Mouse (Mus musculus): ENCODE data around the gene Plekhg6. TPM values are rescaled to one million over a fixed set of nuclear protein-coding genes. Genes with fewer than 3 reads are reported as not detected.

The Plekhg6 gene
- total RNA-seq (2021) = not detected

GRCm38 (mm10) chr6:125380372-125381360 is at the start of gene Plekhg6:
TSS of gene Plekhg6 (minus strand) at chr6:125380793.
- DNase-seq = no peak
- intact Hi-C loops (cut with DNase I) = no loop called here

DNA sequence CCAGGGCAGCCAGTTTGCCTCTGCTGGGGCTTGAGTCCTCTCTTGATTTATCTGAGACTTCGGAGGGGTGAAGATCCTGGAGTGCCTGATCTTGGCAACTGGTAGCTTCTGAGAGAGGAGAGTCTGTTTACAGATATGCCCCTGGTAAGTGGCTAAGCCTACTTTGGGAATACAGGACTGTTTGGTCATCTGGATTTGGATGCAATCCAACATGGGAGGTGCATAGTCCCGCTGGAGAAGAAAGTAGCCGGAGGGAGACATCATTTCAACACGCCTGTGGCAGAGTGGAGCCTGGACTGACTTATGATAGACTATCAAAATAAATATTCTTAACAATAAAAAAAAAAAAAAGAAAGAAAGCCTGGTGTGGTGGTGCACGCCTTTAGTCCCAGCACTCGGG is 49.1 kb upstream of the Plekhg6 start:
- intact Hi-C loops (cut with DNase I) = loop anchor here (10.0 kb wide), 1 partner anchor 735 kb away; the partner anchor contains the start of gene Ntf3

DNA sequence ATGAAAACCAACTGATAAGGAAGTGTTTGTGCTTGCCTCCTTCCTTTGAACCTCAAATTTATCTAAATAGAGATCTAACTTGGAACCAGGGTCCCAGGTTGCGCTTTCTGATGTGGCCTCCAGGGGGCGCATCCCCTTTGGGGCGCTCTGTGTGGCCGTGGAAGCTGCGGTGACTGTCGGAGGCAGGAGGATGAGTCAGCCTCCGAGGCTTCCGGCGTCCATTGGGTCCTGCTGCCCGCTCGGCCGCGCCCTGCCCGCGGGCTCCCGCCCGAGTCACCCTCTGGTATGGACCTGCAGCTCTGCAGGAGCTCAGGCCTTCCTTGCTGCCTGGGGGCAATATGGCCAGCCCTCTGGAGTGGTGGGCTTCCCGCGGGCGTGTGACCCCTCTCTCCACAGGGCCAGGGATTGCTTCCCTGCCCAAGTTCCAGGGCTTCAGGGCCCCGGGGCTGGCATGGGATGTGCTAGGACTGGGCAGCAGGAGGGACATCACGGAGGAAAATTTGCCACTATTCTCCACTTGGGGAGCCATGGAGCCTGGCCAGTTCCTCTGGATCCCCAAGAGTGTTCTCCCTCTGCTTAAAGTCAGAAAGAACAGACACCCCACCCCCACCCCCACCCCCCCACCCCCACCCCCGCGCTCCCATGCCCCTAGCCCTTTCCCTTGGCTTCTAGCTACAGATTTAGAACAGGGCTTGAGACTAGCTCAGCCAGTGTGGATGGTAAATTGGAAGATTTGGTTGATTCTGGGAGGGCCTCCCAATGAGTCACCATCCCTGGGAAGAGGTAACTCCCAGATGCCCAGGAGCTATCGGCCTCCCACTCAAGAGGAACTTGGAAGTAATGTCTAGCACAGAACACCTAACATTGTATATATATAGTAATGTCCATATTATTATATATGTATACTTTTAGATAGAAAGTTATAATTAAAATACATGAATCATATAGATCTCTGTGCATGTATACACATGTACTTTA is 46.1 kb upstream of the Plekhg6 start:
- DNase-seq = peak; percentile 82 to 87
- intact Hi-C loops (cut with DNase I) = loop anchor here (1.0 to 10.0 kb wide), 4 partner anchors 68 to 738 kb away; partner anchors contain the start of genes Cd9 and Ntf3

More for the DNA sequence above, 49.1 kb upstream of the Plekhg6 start:
- DNase-seq = no peak

DNA sequence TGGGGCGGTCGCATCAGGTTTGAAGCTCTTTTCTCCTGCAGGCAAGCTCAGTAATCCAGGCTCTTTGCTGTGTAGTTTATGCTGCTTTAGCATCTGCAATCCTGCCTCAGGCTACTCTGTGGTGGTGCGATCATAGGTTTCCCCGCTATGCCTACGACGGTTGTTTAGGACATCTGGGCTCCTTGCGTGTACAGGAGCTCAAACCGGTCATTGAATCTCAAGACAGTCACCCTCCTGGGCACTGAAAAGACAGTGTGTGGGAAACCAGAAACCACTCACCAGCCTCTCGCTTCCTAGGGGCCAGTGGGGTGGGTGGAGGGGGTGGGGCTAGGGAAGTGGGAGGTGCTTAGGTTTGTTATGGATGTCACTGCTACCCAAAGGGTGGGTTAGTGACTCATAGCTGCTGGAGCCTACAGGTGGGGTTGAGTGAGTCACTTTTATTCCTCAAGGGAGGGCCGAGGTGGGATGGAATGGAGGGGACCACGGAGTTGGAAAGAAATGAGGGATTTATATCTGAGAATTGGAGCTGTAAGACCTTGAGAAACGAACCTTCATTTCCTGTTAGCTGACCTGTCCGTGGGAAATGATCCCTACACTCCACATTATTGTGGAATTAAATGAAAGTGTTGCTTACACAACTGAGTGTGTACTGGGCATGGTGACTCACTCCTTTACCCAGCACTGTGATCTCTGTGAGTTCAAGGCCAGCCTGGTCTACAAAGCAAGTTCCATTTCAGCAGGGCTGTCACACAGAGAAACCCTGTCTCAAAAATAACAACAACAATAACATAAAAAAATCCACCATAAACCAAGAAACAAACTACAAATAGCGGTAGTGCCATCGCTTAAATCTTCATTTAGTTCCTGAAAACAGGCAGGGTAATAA is 44.9 kb upstream of the Plekhg6 start:
- intact Hi-C loops (cut with DNase I) = loop anchor here (1.0 to 10.0 kb wide), 4 partner anchors 69 to 739 kb away; partner anchors contain the start of genes Cd9 and Ntf3
- DNase-seq = no peak

DNA sequence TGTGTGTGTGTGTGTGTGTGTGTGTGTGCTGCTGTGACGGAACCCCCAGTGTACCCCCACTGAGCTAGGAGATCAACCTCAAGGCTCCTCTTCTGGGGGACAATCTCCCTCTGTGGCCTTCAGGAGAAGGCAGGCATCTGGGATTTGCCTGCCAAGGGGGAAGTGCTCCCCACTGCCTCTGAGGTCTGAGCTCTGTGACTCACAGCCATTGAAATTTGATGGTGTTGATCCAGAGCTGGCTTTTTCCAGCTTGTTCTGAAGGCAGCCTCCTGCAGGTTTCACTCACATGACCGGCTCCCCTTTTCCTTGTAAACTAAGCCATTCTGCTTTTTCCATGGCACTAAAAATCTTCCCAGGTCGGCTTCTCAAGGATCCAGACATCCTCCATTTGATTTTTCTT is 43.6 kb upstream of the Plekhg6 start:
- intact Hi-C loops (cut with DNase I) = loop anchor here (10.0 kb wide), 1 partner anchor 741 kb away; the partner anchor contains the start of gene Ntf3
- peak; percentile 32 to 35 for DNase-seq

DNA sequence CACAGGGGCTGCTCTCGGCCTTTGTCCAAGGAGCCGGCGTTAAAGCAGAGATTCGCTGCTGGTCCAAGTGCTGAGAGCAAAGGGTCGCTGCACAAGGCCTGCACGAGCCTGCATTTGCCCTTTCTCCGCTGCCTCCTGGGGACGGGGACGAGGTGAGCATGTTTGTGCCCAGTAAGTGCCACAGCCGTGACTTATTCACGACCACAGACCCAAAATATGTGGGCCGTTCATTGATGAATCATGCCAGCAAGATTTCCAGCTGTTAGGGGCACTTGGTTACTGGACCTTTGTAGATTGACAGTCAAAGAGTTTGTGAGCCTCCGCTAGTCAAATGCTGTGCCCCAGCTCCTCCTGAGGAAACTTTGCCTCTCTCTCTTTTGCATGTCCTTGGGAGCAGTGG is 42.9 kb upstream of the Plekhg6 start:
- intact Hi-C loops (cut with DNase I) = loop anchor here (10.0 kb wide), 1 partner anchor 741 kb away; the partner anchor contains the start of gene Ntf3
- DNase-seq = no peak

DNA sequence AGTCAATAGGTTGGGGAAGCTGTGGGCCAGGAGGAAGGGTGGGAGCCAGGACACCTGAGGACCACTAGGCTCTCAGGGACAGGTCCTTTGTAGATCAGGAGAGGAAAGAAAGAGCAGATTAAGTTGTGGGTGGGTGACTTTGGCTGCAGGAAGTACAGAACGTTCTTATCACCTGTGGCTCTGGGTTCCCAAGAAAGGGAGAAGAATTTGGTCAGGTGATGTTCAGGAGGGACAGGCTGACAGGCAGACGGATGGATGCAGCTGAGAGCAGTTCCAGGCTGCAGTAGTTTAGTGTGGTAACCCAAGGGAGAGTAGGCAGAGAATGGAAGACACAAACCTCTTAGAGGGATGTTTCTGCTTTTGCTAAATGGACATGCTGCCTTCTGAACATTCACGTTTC is 42.5 kb upstream of the Plekhg6 start:
- intact Hi-C loops (cut with DNase I) = loop anchor here (10.0 kb wide), 1 partner anchor 742 kb away; the partner anchor contains the start of gene Ntf3
- DNase-seq = no peak

- DNase-seq = peak; percentile 46 to 55
- intact Hi-C loops (cut with DNase I) = loop anchor here (10.0 kb wide), 1 partner anchor 743 kb away; the partner anchor contains the start of gene Ntf3
Observed at GRCm38 (mm10) chr6:125422051-125422822, 41.6 kb upstream of the Plekhg6 start.

DNA sequence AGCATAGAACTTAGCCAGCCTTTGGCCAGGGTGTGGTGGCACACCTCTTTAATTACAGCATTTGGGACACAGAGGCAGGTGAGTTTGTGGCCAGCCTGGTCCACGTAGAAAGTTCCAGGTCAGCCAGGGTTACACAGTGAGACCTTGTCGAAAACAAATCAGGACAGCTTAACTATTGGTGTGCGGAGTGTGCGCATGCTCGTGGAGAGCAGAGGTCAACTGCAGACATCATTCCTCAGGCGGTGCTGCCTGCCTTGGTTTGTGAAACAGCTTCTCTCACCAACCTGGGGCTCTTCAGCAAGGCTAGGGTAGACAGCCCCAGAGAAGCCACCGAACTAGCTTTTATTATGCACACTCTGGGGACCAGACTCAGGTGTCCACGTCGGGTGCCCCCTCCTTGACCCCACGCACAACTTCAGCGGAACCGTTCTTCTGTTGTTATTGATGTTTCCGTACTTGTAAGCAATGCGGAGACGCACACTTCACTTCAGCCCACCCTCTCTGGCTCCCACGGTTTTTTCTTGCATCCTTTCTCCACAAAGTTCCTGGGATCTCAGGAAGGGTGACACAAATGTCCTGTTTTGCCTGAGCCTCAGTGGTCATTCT is 40.0 kb upstream of the Plekhg6 start:
- no peak for DNase-seq

GRCm38 (mm10) chr6:125418744-125419143 is 38.2 kb upstream of the Plekhg6 start:
- peak; percentile 85 to 93 for DNase-seq

More for the DNA sequence above, 40.0 kb upstream of the Plekhg6 start:
- intact Hi-C loops (cut with DNase I) = loop anchor here (10.0 kb wide), 1 partner anchor 744 kb away; the partner anchor contains the start of gene Ntf3

DNA sequence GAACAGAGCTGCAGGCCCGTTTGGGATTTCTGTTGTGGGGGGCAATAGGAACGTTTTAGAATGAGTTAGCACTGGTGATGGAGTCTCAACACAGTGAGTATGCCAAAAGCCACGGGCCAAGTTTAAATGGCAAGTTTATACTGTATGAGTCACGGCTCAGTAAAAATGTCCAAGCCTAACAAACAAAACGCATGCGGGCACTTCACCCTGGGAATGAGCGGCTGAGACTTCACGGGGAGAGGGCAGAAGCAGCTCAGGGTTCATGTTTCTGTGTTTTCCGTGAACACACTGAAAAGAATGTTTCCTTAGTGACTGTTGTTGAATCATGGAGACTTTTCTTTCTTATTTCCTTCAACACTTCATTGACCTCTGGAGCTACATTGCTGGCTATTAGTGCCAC is 32.7 kb upstream of the Plekhg6 start:
- DNase-seq = no peak
- intact Hi-C loops (cut with DNase I) = no loop called here

More at GRCm38 (mm10) chr6:125418744-125419143, 38.2 kb upstream of the Plekhg6 start:
- intact Hi-C loops (cut with DNase I) = loop anchor here (2.0 kb wide), 2 partner anchors 182 to 242 kb away; no protein-coding TSS in a partner anchor

DNA sequence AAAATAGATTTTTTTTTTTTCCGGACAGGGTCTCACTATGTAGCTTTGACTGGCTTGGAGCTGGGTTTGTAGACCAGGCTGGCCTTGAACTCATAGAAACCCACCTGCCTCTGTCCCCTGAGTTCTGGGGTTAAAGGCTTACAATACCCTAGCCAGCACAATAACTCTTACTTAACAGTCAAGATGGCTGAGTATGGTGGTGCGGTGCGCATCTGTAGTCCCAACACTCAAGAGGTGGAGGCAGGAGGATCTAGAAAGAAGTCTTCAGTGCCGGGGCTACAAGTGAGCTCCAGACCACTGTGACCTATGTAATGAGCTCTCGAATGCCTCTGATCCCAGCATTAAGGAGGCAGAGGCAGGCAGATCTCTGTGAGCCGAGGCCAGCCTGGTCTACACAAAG is 31.1 kb upstream of the Plekhg6 start:
- intact Hi-C loops (cut with DNase I) = no loop called here
- DNase-seq = no peak

DNA sequence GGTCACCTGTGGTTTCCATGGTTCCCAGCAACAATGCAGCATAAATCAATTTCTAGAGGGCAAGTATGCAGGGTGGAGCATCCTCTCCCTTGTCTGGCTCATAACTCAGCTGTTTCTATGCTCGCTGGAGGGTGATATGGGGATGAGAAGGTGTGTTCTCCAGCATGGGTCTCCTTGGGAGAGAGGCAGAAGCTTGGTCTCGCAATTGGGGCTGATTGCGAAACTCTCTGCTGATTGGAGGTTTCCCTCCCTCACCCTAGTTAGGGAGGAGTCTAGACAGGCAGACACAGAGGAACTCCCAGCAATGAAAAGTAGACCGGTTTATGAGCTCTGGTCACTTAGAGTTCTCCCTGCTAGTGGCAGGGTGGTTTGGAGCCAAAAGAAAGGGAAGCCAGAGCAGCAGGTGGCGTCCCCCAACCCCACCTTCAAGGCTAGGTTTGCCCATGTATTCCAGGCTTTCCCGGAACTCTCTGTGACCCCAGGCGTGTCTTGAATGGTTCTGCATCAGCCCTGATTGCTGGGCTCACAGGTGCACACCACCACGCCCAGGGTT is 30.5 kb upstream of the Plekhg6 start:
- intact Hi-C loops (cut with DNase I) = no loop called here
- no peak for DNase-seq

- DNase-seq = no peak
- intact Hi-C loops (cut with DNase I) = no loop called here
Observed at GRCm38 (mm10) chr6:125410551-125410950, 30.0 kb upstream of the Plekhg6 start.

DNA sequence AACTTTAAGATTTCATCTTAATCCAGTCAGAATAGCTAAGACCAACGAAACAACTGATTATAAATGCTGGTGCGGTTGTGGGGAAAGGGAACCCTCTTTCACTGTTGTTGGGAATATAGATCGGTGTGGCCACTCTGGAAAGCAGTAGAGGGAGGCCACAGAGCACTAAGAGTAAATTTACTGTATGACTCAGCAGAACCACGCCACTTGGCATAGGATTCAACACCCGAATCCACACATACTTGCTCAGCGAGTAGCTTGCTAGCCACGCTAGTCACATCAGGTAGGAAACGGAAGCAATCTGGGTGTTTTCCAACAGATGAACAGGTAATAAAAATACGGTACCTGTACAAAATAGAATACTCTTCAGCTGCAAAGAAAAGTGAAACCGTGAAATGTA is 27.1 kb upstream of the Plekhg6 start:
- intact Hi-C loops (cut with DNase I) = no loop called here
- no peak for DNase-seq

GRCm38 (mm10) chr6:125407224-125407623 is 26.6 kb upstream of the Plekhg6 start:
- intact Hi-C loops (cut with DNase I) = no loop called here
- DNase-seq = no peak

- intact Hi-C loops (cut with DNase I) = no loop called here
Observed at GRCm38 (mm10) chr6:125405461-125406382, 25.1 kb upstream of the Plekhg6 start.

More at GRCm38 (mm10) chr6:125405461-125406382, 25.1 kb upstream of the Plekhg6 start:
- DNase-seq = no peak

Measured in heart, postnatal 10 days (tissue).